Mouse (Mus musculus): ENCODE results near the gene Itga9. TPM values are rescaled to one million over a fixed set of nuclear protein-coding genes. Genes with fewer than 3 reads are reported as not detected.

The Itga9 gene
- polyA plus RNA-seq, 1 experiment: 0.14 TPM

DNA sequence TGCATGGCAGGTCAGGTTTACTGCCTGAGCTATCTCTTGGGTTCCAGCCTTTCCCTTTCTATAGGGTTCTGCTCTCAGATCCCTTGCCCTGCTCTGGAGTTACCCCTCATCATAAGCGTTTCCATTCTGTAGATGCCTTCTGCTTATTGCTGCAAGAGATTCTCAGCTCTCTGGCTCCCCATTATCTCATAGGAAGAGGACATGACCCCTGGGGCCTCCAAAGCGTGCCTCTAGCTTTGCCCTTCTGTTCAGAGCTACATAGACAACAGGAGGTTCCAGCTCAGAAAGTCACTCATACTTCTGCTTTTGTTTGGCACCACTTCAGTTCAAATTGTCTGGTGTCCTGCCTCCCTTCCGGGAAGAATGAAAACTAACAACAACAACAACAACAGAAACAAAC, 59.6 kb downstream of the Itga9 start:
- no peaks in the 10 kb centered on the region for H3K79me2 ChIP-seq (ENCODE audit: control insufficient read depth, insufficient read depth)
- peaks cover 5% of the 10 kb centered on the region for H3K27me3 ChIP-seq (ENCODE audit: control insufficient read depth, insufficient read depth, insufficient read length)
- H3ac ChIP-seq (ENCODE audit: control insufficient read depth, insufficient read length): no peak overlapping the region
- no peak overlapping the region for H3K4me2 ChIP-seq (ENCODE audit: low read depth)
- no peaks in the 10 kb centered on the region for H3K36me3 ChIP-seq (ENCODE audit: control insufficient read depth, insufficient read depth)
- H3K4me3 ChIP-seq: no peak overlapping the region
- TF ChIP-seq POLR2AphosphoS2 (IDR thresholded peaks at IDR 0.05; ENCODE audit: insufficient read length, low read depth): no peak
- no peak for TF ChIP-seq MYOD1 (IDR thresholded peaks at IDR 0.05; ENCODE audit: control insufficient read depth in 1 of 3, insufficient read length in 2 of 3, low read depth in 2 of 3)
- no peak for TF ChIP-seq TCF3 (IDR thresholded peaks at IDR 0.05; ENCODE audit: insufficient read length, low read depth)
- TF ChIP-seq REST (IDR thresholded peaks at IDR 0.05; ENCODE audit: insufficient read depth, insufficient read length): no peak
- TF ChIP-seq USF1 (IDR thresholded peaks at IDR 0.05; ENCODE audit: low read depth): no peak
- TF ChIP-seq E2F4 (IDR thresholded peaks at IDR 0.05; ENCODE audit: insufficient read depth): no peak
- no peak for TF ChIP-seq MYOG (IDR thresholded peaks at IDR 0.05; ENCODE audit: control insufficient read depth in 1 of 3, insufficient read depth in 1 of 3, insufficient read length in 2 of 3, low read depth in 2 of 3)
- no peak for TF ChIP-seq CEBPB (IDR thresholded peaks at IDR 0.05; ENCODE audit: insufficient read depth, poor library complexity, severe bottlenecking)
- no peak for TF ChIP-seq SRF (IDR thresholded peaks at IDR 0.05; ENCODE audit: control insufficient read depth, insufficient read length, low read depth)
- no peak for TF ChIP-seq MAX (IDR thresholded peaks at IDR 0.05; ENCODE audit: low read depth)
- TF ChIP-seq TCF12 (IDR thresholded peaks at IDR 0.05; ENCODE audit: insufficient read depth, poor library complexity, severe bottlenecking): no peak

DNA sequence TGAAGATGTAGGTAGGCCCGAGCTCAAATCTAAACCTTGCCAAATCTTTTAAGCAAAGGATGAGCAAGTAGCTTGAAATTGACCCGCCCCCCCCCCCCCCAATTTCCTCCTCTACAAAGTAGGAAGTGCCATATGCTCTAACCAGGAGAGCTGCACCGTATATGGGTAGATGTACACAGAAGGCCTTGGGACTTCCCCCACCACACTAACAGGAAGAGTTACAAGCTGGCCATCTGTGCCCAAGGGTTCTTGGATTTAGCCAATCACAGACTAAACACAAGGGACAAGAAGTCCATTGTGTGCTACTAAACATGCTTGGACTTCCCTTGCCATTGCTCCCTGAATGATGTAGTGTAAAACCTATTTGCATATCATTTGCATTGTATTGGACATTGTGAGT, 63.2 kb downstream of the Itga9 start:
- TF ChIP-seq CEBPB (IDR thresholded peaks at IDR 0.05; ENCODE audit: insufficient read depth, poor library complexity, severe bottlenecking) (no peak), TCF3 (IDR thresholded peaks at IDR 0.05; ENCODE audit: insufficient read length, low read depth) (no peak), TCF12 (IDR thresholded peaks at IDR 0.05; ENCODE audit: insufficient read depth, poor library complexity, severe bottlenecking) (no peak), SRF (IDR thresholded peaks at IDR 0.05; ENCODE audit: control insufficient read depth, insufficient read length, low read depth) (no peak), MAX (IDR thresholded peaks at IDR 0.05; ENCODE audit: low read depth) (no peak), REST (IDR thresholded peaks at IDR 0.05; ENCODE audit: insufficient read depth, insufficient read length) (no peak), MYOD1 (IDR thresholded peaks at IDR 0.05; ENCODE audit: control insufficient read depth in 1 of 3, insufficient read length in 2 of 3, low read depth in 2 of 3) (no peak), POLR2AphosphoS2 (IDR thresholded peaks at IDR 0.05; ENCODE audit: insufficient read length, low read depth) (no peak), MYOG (IDR thresholded peaks at IDR 0.05; ENCODE audit: control insufficient read depth in 1 of 3, insufficient read depth in 1 of 3, insufficient read length in 2 of 3, low read depth in 2 of 3) (no peak), USF1 (IDR thresholded peaks at IDR 0.05; ENCODE audit: low read depth) (no peak), POLR2A (IDR thresholded peaks at IDR 0.05; ENCODE audit: insufficient read length, low read depth) (no peak), E2F4 (IDR thresholded peaks at IDR 0.05; ENCODE audit: insufficient read depth) (no peak)
- H3K27me3 ChIP-seq (ENCODE audit: control insufficient read depth, insufficient read depth, insufficient read length): peaks cover 5% of the 10 kb centered on the region
- no peaks in the 10 kb centered on the region for H3K36me3 ChIP-seq (ENCODE audit: control insufficient read depth, insufficient read depth)
- no peak overlapping the region for H3K4me3 ChIP-seq
- no peaks in the 10 kb centered on the region for H3K79me2 ChIP-seq (ENCODE audit: control insufficient read depth, insufficient read depth)
- H3ac ChIP-seq (ENCODE audit: control insufficient read depth, insufficient read length): no peak overlapping the region
- H3K4me2 ChIP-seq (ENCODE audit: low read depth): no peak overlapping the region

DNA sequence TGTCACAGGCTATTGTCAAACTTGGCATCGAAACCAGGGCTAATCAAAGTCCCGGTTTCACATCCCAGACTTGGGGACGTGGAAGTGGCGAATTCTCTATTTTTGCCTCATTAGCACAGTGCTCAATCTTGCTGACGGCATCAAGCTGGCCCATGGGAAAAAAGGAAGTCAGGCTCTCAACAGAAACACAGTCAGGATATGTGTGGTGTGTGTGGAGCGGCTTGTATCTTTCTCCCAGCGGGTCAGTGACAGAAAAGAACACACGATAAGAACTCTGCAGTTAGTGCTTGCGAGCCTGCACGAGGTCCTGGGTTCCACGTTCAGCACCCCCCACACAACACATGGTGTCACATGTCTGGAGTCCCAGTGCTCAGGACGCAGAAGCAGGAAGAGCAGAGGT, 67.8 kb downstream of the Itga9 start:
- no peak overlapping the region for H3K4me2 ChIP-seq (ENCODE audit: low read depth)
- no peaks in the 10 kb centered on the region for H3K36me3 ChIP-seq (ENCODE audit: control insufficient read depth, insufficient read depth)
- H3K79me2 ChIP-seq (ENCODE audit: control insufficient read depth, insufficient read depth): no peaks in the 10 kb centered on the region
- TF ChIP-seq TCF3 (IDR thresholded peaks at IDR 0.05; ENCODE audit: insufficient read length, low read depth) (no peak), MAX (IDR thresholded peaks at IDR 0.05; ENCODE audit: low read depth) (no peak), E2F4 (IDR thresholded peaks at IDR 0.05; ENCODE audit: insufficient read depth) (no peak), MYOD1 (IDR thresholded peaks at IDR 0.05; ENCODE audit: control insufficient read depth in 1 of 3, insufficient read length in 2 of 3, low read depth in 2 of 3) (no peak), POLR2AphosphoS2 (IDR thresholded peaks at IDR 0.05; ENCODE audit: insufficient read length, low read depth) (no peak), USF1 (IDR thresholded peaks at IDR 0.05; ENCODE audit: low read depth) (no peak), TCF12 (IDR thresholded peaks at IDR 0.05; ENCODE audit: insufficient read depth, poor library complexity, severe bottlenecking) (no peak), REST (IDR thresholded peaks at IDR 0.05; ENCODE audit: insufficient read depth, insufficient read length) (no peak), MYOG (IDR thresholded peaks at IDR 0.05; ENCODE audit: control insufficient read depth in 1 of 3, insufficient read depth in 1 of 3, insufficient read length in 2 of 3, low read depth in 2 of 3) (no peak), SRF (IDR thresholded peaks at IDR 0.05; ENCODE audit: control insufficient read depth, insufficient read length, low read depth) (no peak), POLR2A (IDR thresholded peaks at IDR 0.05; ENCODE audit: insufficient read length, low read depth) (no peak), CEBPB (IDR thresholded peaks at IDR 0.05; ENCODE audit: insufficient read depth, poor library complexity, severe bottlenecking) (no peak)
- H3ac ChIP-seq (ENCODE audit: control insufficient read depth, insufficient read length): no peak overlapping the region
- H3K27me3 ChIP-seq (ENCODE audit: control insufficient read depth, insufficient read depth, insufficient read length): no peaks in the 10 kb centered on the region
- no peak overlapping the region for H3K4me3 ChIP-seq

GRCm38 (mm10) chr9:118674761-118675160, 68.3 kb downstream of the Itga9 start:
- no peak overlapping the region for H3ac ChIP-seq (ENCODE audit: control insufficient read depth, insufficient read length)
- H3K4me3 ChIP-seq: no peak overlapping the region
- H3K79me2 ChIP-seq (ENCODE audit: control insufficient read depth, insufficient read depth): no peaks in the 10 kb centered on the region
- no peak overlapping the region for H3K4me2 ChIP-seq (ENCODE audit: low read depth)
- no peaks in the 10 kb centered on the region for H3K27me3 ChIP-seq (ENCODE audit: control insufficient read depth, insufficient read depth, insufficient read length)
- H3K36me3 ChIP-seq (ENCODE audit: control insufficient read depth, insufficient read depth): no peaks in the 10 kb centered on the region
- TF ChIP-seq SRF (IDR thresholded peaks at IDR 0.05; ENCODE audit: control insufficient read depth, insufficient read length, low read depth) (no peak), TCF12 (IDR thresholded peaks at IDR 0.05; ENCODE audit: insufficient read depth, poor library complexity, severe bottlenecking) (no peak), POLR2AphosphoS2 (IDR thresholded peaks at IDR 0.05; ENCODE audit: insufficient read length, low read depth) (no peak), MYOG (IDR thresholded peaks at IDR 0.05; ENCODE audit: control insufficient read depth in 1 of 3, insufficient read depth in 1 of 3, insufficient read length in 2 of 3, low read depth in 2 of 3) (no peak), POLR2A (IDR thresholded peaks at IDR 0.05; ENCODE audit: insufficient read length, low read depth) (no peak)

Measured in myocyte (in vitro differentiated cells).